Mouse (Mus musculus): ENCODE measurements around the gene Gpm6b. TPM values are rescaled to one million over a fixed set of nuclear protein-coding genes. Genes with fewer than 3 reads are reported as not detected.

The Gpm6b gene
- polyA plus RNA-seq, 1 experiment from 2014 or later: 24.1 TPM

DNA sequence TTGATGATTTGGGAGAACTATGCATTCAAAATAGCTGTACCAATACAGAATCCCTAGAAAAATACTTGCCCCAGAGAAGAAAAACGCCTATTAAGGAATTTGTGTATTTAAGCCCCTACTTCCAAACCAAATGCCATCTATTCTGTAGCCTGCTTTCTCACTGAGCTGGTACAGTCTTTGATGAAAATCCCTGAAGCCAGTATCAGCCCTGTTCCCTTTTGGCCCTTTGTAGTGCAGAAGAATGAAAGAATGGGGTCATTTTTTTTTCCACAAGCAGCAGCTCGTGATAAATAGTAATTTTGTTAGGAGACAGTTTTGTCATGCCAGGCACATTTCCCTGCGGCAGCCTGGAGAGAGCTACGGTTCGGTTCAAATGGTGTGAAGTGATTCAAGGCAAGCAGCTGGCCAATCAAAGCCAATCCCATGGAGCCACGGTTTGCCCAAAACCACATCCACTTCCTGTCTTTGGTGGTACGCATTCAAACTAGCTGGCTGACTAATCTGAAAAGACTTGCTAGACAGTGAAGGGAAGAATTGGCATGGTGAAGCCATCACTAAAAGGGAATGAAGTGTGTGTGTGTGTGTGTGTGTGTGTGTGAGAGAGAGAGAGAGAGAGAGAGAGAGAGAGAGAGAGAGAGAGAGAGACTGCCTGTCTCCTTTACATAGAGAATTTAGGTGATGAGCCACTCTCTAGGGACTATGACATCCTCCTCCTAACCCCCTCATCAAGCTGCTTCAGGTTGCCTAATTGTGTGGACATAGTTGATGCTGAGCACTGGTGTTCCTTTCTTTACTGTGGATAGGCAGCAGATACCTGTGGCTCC, 78.1 kb downstream of the Gpm6b start:
- H3K9ac ChIP-seq (ENCODE audit: low read depth, low read length): no peak overlapping the region
- no peaks in the 10 kb centered on the region for H3K36me3 ChIP-seq (ENCODE audit: control insufficient read depth, insufficient read depth, low read length)
- no peak overlapping the region for H3K4me2 ChIP-seq (replicated peaks; ENCODE audit: low read depth, low read length)
- no peaks in the 10 kb centered on the region for H3K27me3 ChIP-seq (ENCODE audit: control insufficient read depth, insufficient read depth, low read length)
- ATAC-seq (ENCODE audit: low FRiP score, low TSS enrichment): no peak
- no peak overlapping the region for H3K4me3 ChIP-seq (ENCODE audit: low read length)
- H3K27ac ChIP-seq (ENCODE audit: low read depth, low read length): no peak overlapping the region
- WGBS: 72% methylated on average over 7 of the region's 7 CpGs
- H3K9me3 ChIP-seq (ENCODE audit: control insufficient read depth, low read length): no peaks in the 10 kb centered on the region
- H3K4me1 ChIP-seq (ENCODE audit: control insufficient read depth, insufficient read depth, low read length): no peaks in the 10 kb centered on the region

DNA sequence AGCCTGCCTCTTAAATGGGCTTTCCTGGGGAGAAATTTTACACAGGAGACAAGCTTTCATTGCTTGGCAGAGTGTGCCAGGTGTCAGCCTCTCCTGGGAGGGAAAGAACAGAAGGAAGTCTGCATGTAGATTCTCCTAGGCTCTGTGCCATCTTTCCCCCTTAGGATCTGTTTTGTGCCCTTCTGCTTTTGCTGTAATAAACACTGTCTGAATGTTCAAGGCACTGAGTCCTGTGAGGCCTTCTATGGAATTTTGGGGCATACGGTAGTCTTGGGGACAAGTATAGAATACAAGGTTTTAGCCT, 78.6 kb downstream of the Gpm6b start:
- no peak for ATAC-seq (ENCODE audit: low FRiP score, low TSS enrichment)
- Histone ChIP-seq H3K4me3 (ENCODE audit: low read length) (no peak overlapping the region), H3K27me3 (ENCODE audit: control insufficient read depth, insufficient read depth, low read length) (no peaks in the 10 kb centered on the region), H3K36me3 (ENCODE audit: control insufficient read depth, insufficient read depth, low read length) (no peaks in the 10 kb centered on the region), H3K9ac (ENCODE audit: low read depth, low read length) (no peak overlapping the region), H3K9me3 (ENCODE audit: control insufficient read depth, low read length) (no peaks in the 10 kb centered on the region), H3K4me1 (ENCODE audit: control insufficient read depth, insufficient read depth, low read length) (no peaks in the 10 kb centered on the region), H3K4me2 (replicated peaks; ENCODE audit: low read depth, low read length) (no peak overlapping the region), H3K27ac (ENCODE audit: low read depth, low read length) (no peak overlapping the region)
- 92% methylated on average over 1 of the region's 1 CpGs for WGBS

GRCm38 (mm10) chrX:166323226-166323625, 84.5 kb downstream of the Gpm6b start:
- Histone ChIP-seq H3K27ac (ENCODE audit: low read depth, low read length) (no peak overlapping the region), H3K4me3 (ENCODE audit: low read length) (no peak overlapping the region), H3K9me3 (ENCODE audit: control insufficient read depth, low read length) (no peaks in the 10 kb centered on the region), H3K36me3 (ENCODE audit: control insufficient read depth, insufficient read depth, low read length) (no peaks in the 10 kb centered on the region), H3K9ac (ENCODE audit: low read depth, low read length) (no peak overlapping the region), H3K4me1 (ENCODE audit: control insufficient read depth, insufficient read depth, low read length) (no peaks in the 10 kb centered on the region), H3K4me2 (replicated peaks; ENCODE audit: low read depth, low read length) (no peak overlapping the region), H3K27me3 (ENCODE audit: control insufficient read depth, insufficient read depth, low read length) (no peaks in the 10 kb centered on the region)
- 87% methylated on average over 3 of the region's 3 CpGs for WGBS
- ATAC-seq (ENCODE audit: low FRiP score, low TSS enrichment): no peak

DNA sequence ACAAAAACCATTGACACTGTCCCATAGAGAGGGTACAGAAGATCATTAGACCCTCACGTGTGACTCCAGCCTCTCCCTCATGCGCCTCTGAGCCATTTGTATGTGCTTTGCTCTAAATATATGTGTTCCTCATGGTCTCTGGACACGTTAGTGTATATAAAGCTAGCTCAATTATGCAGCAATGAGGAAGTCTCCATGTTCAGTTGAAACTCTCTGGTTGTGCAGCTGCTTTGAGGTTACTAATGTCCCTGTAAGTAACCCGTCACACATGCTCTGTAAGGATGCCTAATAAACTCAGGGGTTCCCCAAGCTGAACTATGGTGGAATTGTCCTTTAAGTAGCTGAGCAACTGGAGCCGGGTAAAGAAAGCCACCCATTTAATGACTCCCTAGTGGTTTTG, 88.9 kb downstream of the Gpm6b start:
- Histone ChIP-seq H3K27me3 (ENCODE audit: control insufficient read depth, insufficient read depth, low read length) (no peaks in the 10 kb centered on the region; the same call in 1 of the 2 replicates), H3K9me3 (ENCODE audit: control insufficient read depth, low read length) (no peaks in the 10 kb centered on the region), H3K4me2 (replicated peaks; ENCODE audit: low read depth, low read length) (no peak overlapping the region), H3K4me1 (ENCODE audit: control insufficient read depth, insufficient read depth, low read length) (0 out of 2 replicates have a peak, but pooled peaks cover 3% of the 10 kb centered on the region), H3K27ac (ENCODE audit: low read depth, low read length) (no peak overlapping the region), H3K9ac (ENCODE audit: low read depth, low read length) (no peak overlapping the region), H3K4me3 (ENCODE audit: low read length) (no peak overlapping the region), H3K36me3 (ENCODE audit: control insufficient read depth, insufficient read depth, low read length) (no peaks in the 10 kb centered on the region)
- ATAC-seq (ENCODE audit: low FRiP score, low TSS enrichment): no peak
- WGBS: 70% methylated on average over 5 of the region's 5 CpGs

DNA sequence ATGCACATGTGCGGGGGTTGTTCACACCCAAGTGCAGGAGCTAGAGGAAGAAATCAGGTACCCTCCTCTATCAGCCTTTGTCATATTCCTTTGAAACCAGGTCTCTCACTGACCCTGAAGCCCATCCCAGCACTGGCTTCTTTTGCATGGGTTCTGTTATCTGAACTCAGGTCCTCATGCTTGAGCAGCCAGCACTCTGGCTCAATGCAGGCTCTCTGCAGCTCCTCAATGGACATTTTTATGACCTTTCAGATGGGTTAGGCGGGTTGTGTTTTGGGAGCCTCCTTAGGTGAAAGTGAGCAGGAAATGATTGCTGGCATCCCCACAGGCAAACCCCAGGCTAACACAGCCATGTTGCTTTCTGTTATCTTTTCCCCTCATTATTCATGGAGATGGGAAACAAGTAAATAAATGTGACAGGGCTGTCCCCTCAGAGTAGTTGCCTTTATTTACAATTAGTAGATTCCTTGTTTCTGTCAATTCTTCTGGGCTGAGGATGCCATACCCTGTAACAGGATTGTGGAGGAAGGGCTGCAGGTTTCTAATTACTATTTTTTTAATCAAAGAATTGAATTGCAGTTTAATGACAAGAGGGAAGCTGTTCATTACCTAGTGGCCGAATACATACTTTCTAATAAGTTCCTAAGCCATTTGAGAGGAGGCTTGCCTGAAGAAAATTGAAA, 89.6 kb downstream of the Gpm6b start:
- Histone ChIP-seq H3K27ac (ENCODE audit: low read depth, low read length) (no peak overlapping the region), H3K9ac (ENCODE audit: low read depth, low read length) (no peak overlapping the region), H3K27me3 (ENCODE audit: control insufficient read depth, insufficient read depth, low read length) (no peaks in the 10 kb centered on the region; the same call in 1 of the 2 replicates), H3K4me3 (ENCODE audit: low read length) (no peak overlapping the region), H3K36me3 (ENCODE audit: control insufficient read depth, insufficient read depth, low read length) (no peaks in the 10 kb centered on the region), H3K4me2 (replicated peaks; ENCODE audit: low read depth, low read length) (no peak overlapping the region), H3K9me3 (ENCODE audit: control insufficient read depth, low read length) (no peaks in the 10 kb centered on the region), H3K4me1 (ENCODE audit: control insufficient read depth, insufficient read depth, low read length) (0 out of 2 replicates have a peak, but pooled peaks cover 3% of the 10 kb centered on the region)
- peak; percentile 76 for ATAC-seq (ENCODE audit: low FRiP score, low TSS enrichment)
- 41% methylated on average over 3 of the region's 3 CpGs for WGBS

- ATAC-seq (ENCODE audit: low FRiP score, low TSS enrichment): peak; percentile 69
- no peaks in the 10 kb centered on the region for H3K36me3 ChIP-seq (ENCODE audit: control insufficient read depth, insufficient read depth, low read length)
- H3K4me1 ChIP-seq (ENCODE audit: control insufficient read depth, insufficient read depth, low read length): 0 out of 2 replicates have a peak, but pooled peaks cover 3% of the 10 kb centered on the region
- H3K4me3 ChIP-seq (ENCODE audit: low read length): no peak overlapping the region
- no peaks in the 10 kb centered on the region for H3K9me3 ChIP-seq (ENCODE audit: control insufficient read depth, low read length)
- WGBS: 39% methylated on average over 9 of the region's 9 CpGs
- no peak overlapping the region for H3K4me2 ChIP-seq (replicated peaks; ENCODE audit: low read depth, low read length)
- H3K27ac ChIP-seq (ENCODE audit: low read depth, low read length): no peak overlapping the region; the same call in 1 of the 2 replicates
- H3K9ac ChIP-seq (ENCODE audit: low read depth, low read length): no peak overlapping the region
- H3K27me3 ChIP-seq (ENCODE audit: control insufficient read depth, insufficient read depth, low read length): no peaks in the 10 kb centered on the region; the same call in 1 of the 2 replicates
Observed at GRCm38 (mm10) chrX:166328904-166329451, 90.3 kb downstream of the Gpm6b start.

DNA sequence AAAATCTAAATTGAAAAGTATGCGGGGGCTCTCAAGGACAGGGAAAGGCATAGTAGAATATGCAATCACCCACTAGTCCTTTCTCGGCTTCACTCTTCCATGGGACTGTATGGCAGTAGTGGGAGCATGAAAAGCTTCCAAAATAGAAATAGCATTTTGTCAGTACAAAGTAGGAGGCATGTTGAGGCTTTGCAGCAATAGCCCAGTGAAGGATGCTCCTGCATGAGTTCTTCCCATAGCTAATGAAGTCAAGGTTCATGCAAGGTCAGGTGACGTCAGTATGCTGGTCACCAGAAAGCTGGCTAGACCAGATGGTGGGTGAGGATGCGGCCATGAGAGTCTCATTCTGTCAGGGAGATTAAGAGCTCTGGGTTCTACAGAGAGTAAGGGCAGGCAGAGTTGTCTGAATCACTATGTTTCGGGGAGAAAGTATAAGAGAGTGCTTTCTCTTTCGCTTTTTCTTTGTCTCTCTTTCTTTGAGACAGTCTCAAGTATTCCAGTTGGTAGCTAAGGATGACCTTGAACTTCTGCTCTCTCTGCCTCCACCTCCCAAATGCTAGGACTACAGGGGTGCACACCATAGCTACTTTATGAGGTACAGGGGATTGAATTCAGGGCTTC, 95.9 kb downstream of the Gpm6b start:
- H3K4me2 ChIP-seq (replicated peaks; ENCODE audit: low read depth, low read length): no peak overlapping the region
- 86% methylated on average over 6 of the region's 6 CpGs for WGBS
- no peaks in the 10 kb centered on the region for H3K4me1 ChIP-seq (ENCODE audit: control insufficient read depth, insufficient read depth, low read length)
- no peak overlapping the region for H3K4me3 ChIP-seq (ENCODE audit: low read length)
- H3K27me3 ChIP-seq (ENCODE audit: control insufficient read depth, insufficient read depth, low read length): no peaks in the 10 kb centered on the region
- no peak overlapping the region for H3K27ac ChIP-seq (ENCODE audit: low read depth, low read length)
- no peaks in the 10 kb centered on the region for H3K9me3 ChIP-seq (ENCODE audit: control insufficient read depth, low read length)
- ATAC-seq (ENCODE audit: low FRiP score, low TSS enrichment): no peak
- no peak overlapping the region for H3K9ac ChIP-seq (ENCODE audit: low read depth, low read length)
- H3K36me3 ChIP-seq (ENCODE audit: control insufficient read depth, insufficient read depth, low read length): no peaks in the 10 kb centered on the region

GRCm38 (mm10) chrX:166338353-166338752, 99.6 kb downstream of the Gpm6b start:
- no peak overlapping the region for H3K27ac ChIP-seq (ENCODE audit: low read depth, low read length)
- H3K4me3 ChIP-seq (ENCODE audit: low read length): no peak overlapping the region
- no peaks in the 10 kb centered on the region for H3K36me3 ChIP-seq (ENCODE audit: control insufficient read depth, insufficient read depth, low read length)
- H3K4me1 ChIP-seq (ENCODE audit: control insufficient read depth, insufficient read depth, low read length): no peaks in the 10 kb centered on the region
- 87% methylated on average over 5 of the region's 5 CpGs for WGBS
- H3K9me3 ChIP-seq (ENCODE audit: control insufficient read depth, low read length): no peaks in the 10 kb centered on the region
- H3K9ac ChIP-seq (ENCODE audit: low read depth, low read length): no peak overlapping the region
- H3K4me2 ChIP-seq (replicated peaks; ENCODE audit: low read depth, low read length): no peak overlapping the region
- H3K27me3 ChIP-seq (ENCODE audit: control insufficient read depth, insufficient read depth, low read length): no peaks in the 10 kb centered on the region
- no peak for ATAC-seq (ENCODE audit: low FRiP score, low TSS enrichment)
